Mouse (Mus musculus): Measurements from ENCODE around the gene Nhlrc3. TPM values are rescaled to one million over a fixed set of nuclear protein-coding genes. Genes with fewer than 3 reads are reported as not detected.
A peak's percentile ranks its signal among the peaks of the same experiment; 100 is the strongest.

Nhlrc3 gene
- total RNA-seq (2021) = 1 to 10 TPM; 8.6 to 9.4 TPM
- long read RNA-seq, experiment 1, full-length matches to known transcripts = 10 of 15 reads
- long read RNA-seq, experiment 1, partial matches to known transcripts = 0 of 15 reads
- long read RNA-seq, experiment 1, other reads (novel, unspliced or antisense) = 5 of 15 reads
- long read RNA-seq, experiment 2, full-length matches to known transcripts = 5 of 7 reads
- long read RNA-seq, experiment 2, partial matches to known transcripts = 0 of 7 reads
- long read RNA-seq, experiment 2, other reads (novel, unspliced or antisense) = 2 of 7 reads

DNA sequence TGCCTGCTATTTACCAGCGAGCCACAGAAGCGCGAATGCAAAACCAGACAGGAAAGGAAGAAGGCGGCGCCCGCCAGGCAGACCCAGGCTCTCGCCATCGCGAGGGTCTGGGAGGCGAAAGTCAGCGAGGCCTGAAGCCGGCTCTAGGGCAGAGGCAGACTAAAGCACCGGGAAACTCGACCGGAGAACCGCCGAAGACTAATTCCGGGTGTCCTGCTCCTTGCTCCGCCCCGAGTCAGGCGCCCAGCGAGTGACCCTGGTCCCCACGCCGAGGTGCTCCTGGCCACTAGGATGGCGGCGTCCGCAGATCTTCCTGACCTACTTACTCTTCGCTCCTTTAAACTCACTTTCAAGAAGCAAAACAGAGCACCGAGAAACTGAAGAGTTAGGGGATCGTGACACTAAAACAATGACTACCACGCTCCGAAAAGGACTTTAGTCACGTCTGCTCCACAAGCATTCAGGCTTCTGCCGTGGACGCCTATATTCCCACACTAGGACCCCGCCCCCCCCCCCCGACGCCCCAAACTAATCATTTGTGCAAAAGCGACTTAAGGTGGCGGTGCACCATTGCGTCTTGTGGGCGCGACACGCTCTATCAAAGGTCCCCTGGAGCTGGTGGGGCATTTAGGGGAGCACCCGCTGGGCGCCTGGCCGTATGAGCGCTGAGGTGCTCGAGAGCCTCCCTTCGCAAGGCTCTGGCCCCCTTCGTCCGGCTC is at the start of gene Nhlrc3, which contains the start of gene Proser1:
TSS of gene Nhlrc3 (minus strand) at position 287 of the 719 bp plus-strand sequence.
TSS of gene Proser1 (plus strand) at position 621 of the 719 bp plus-strand sequence.
- peak; percentile 95 to 98 for DNase-seq (ENCODE audit: low spot score in 2 of 2)
- intact Hi-C loops (cut with DNase I) = no loop called here

- intact Hi-C loops (cut with DNase I) = no loop called here
- DNase-seq (ENCODE audit: low spot score in 2 of 2) = peak in 1 of 2 experiments; percentile 20
Measured at GRCm38 (mm10) chr3:53502428-53502827, 39.3 kb upstream of the Nhlrc3 start.

DNA sequence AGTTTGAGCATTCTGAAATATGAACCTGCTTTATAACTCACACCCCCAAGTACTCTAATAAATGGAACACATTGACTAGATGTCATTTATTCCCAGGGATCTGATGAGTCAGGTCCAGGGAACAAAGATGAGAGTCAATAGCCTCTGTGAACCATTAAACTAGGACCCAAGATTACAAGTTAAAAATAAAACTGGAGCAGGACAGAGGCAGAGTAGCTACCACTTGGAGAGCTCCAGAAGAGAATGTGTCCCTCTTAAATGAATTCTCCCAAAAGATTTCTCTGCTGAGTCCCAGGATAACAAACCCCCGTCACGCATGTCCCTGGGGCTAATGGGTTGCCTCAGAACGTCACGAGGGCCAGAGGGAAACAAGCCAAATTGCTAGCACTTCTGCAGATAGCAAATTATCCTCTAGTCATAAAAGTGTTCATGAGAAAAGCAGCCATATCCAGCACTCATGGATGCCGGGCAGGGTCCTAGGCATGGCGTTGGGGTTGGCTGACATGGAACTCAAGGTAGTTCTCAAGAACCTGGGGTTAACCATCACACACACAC is 35.3 kb upstream of the Nhlrc3 start:
- intact Hi-C loops (cut with DNase I) = no loop called here

DNA sequence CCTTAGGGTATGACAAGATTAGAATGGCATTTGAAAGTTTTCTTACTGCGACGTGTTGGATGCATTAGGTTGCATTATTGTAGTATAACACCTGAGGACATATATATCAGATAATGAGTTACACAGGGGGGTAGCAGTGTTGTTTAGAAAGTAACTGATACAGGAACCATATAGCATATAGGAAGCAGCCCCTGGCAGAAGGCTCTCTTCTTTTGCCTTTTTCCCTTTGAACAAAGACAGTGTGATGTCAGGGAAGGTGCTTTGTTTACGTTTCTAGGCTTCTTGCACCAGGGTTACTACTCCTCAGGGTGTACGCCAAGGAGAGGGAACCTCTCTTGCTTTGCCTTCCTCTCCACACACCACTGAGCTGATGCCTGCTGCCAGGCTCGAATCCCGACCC is 25.2 kb upstream of the Nhlrc3 start, which contains the start of gene Stoml3:
TSS of gene Stoml3 (plus strand) at position 301 of the 400 bp plus-strand sequence.
- intact Hi-C loops (cut with DNase I) = no loop called here
- DNase-seq (ENCODE audit: low spot score in 2 of 2) = no peak

More for the DNA sequence above, 35.3 kb upstream of the Nhlrc3 start:
- DNase-seq (ENCODE audit: low spot score in 2 of 2) = no peak

- no peak for DNase-seq (ENCODE audit: low spot score in 2 of 2)
- intact Hi-C loops (cut with DNase I) = no loop called here
Measured at GRCm38 (mm10) chr3:53486996-53487576, 24.0 kb upstream of the Nhlrc3 start.

GRCm38 (mm10) chr3:53486561-53486960 is 23.4 kb upstream of the Nhlrc3 start:
- DNase-seq (ENCODE audit: low spot score in 2 of 2) = no peak
- intact Hi-C loops (cut with DNase I) = no loop called here

DNA sequence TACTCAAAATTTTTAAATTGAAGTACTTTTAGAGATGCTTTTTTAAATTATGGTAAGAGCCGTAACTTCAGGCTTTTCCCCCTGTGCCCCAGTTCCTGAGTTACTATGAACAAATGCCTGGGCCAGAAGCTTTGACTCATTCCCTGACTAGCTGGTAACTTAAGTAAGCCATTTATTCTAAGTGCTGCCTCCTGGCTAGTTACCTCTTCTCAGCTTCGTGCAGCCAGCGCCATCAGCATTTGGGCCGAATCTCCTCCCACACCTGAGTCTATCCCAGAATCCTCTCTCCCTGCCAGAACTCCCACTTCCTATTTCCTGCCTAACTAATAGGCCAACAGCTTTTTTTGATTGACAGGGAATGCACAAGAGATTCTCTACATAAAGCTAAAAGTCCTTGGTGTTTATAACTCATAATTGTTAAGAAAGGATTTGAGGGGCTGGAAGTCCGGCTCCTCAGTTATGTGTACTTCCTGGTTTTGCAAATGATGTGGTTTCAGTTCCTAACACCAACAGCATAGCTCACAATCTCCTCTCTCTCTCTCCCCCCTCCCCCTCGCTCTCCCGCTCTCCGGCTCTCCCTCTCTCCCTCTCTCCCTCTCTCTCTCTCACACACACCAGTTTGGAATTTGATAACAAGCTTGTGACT is 20.4 kb upstream of the Nhlrc3 start:
- intact Hi-C loops (cut with DNase I) = no loop called here
- no peak for DNase-seq (ENCODE audit: low spot score in 2 of 2)

GRCm38 (mm10) chr3:53478419-53479046 is 15.4 kb upstream of the Nhlrc3 start:
- DNase-seq (ENCODE audit: low spot score in 2 of 2) = no peak
- intact Hi-C loops (cut with DNase I) = no loop called here

- intact Hi-C loops (cut with DNase I) = no loop called here
- DNase-seq (ENCODE audit: low spot score in 2 of 2) = no peak
Measured at GRCm38 (mm10) chr3:53477468-53477867, 14.3 kb upstream of the Nhlrc3 start.

GRCm38 (mm10) chr3:53475889-53476288 is 12.8 kb upstream of the Nhlrc3 start:
- DNase-seq (ENCODE audit: low spot score in 2 of 2) = peak; percentile 52 to 61
- intact Hi-C loops (cut with DNase I) = no loop called here

GRCm38 (mm10) chr3:53474179-53474578 is 11.0 kb upstream of the Nhlrc3 start:
- intact Hi-C loops (cut with DNase I) = no loop called here
- no peak for DNase-seq (ENCODE audit: low spot score in 2 of 2)

DNA sequence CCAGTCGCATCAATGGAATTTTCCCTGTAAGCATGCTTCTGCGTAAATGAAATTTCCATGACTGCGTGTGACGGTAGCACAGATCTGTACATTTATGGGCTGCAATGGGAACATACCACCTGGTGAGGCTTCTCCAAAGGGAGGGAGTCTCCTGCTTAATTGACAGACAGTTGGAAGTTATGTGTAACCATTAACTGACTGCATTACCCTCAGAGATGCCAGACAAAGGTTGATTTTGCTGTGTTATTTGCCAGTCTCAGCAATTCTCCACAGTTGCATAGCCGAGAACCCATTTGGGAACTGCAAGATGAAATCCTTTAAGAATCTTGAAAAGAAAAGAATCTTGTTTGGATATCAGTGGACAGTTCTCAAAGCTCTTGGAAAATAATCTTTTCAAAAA is 8.9 kb upstream of the Nhlrc3 start:
- intact Hi-C loops (cut with DNase I) = no loop called here
- DNase-seq (ENCODE audit: low spot score in 2 of 2) = no peak

GRCm38 (mm10) chr3:53469650-53470049 is 6.5 kb upstream of the Nhlrc3 start:
- intact Hi-C loops (cut with DNase I) = no loop called here

GRCm38 (mm10) chr3:53467356-53467755 is 4.2 kb upstream of the Nhlrc3 start:
- no peak for DNase-seq (ENCODE audit: low spot score in 2 of 2)
- intact Hi-C loops (cut with DNase I) = no loop called here

More at GRCm38 (mm10) chr3:53469650-53470049, 6.5 kb upstream of the Nhlrc3 start:
- DNase-seq (ENCODE audit: low spot score in 2 of 2) = no peak

DNA sequence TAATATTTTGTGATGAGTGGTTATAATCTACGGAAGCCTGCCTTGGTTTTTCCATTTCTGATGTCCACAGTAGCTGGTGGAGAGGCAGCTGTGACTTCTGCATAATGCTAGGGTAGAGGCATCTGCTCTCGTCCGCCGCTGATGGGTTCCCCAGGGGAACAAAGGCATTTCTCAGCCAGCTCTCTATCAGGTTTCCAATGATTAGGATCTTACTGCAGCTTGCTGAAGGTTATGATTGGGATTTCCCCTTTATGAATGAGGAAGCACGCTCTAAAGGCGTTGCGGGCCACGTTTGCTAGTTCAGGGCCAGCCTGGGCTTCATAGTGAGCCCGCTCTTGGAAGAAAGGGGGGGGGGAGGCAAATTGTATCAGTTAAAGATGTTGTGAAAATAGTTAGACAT is 3.3 kb upstream of the Nhlrc3 start:
- intact Hi-C loops (cut with DNase I) = no loop called here
- no peak for DNase-seq (ENCODE audit: low spot score in 2 of 2)

- no peak for DNase-seq (ENCODE audit: low spot score in 2 of 2)
- intact Hi-C loops (cut with DNase I) = no loop called here
Measured at GRCm38 (mm10) chr3:53465330-53465729, 2.2 kb upstream of the Nhlrc3 start.

GRCm38 (mm10) chr3:53464146-53464698 is 1.1 kb upstream of the Nhlrc3 start:
- intact Hi-C loops (cut with DNase I) = no loop called here
- no peak for DNase-seq (ENCODE audit: low spot score in 2 of 2)

DNA sequence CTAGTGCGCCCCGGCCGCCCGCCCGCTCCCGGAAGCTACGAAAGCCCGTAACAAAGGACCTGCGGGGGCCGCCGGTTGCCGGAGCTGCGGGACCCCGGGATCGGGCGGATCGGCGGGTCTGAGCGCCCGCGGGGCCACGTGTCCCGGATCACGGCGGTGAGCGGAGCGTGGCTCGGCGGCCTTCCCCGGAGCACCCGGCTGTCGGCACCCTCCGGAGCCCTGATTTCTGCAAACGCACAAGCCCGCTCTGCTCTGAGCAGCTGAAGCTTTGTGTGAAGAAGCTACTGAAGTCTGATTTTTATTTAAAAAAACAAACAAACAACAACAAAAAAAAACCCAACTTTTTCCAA is 608 bp upstream of the Nhlrc3 start:
- intact Hi-C loops (cut with DNase I) = no loop called here
- no peak for DNase-seq (ENCODE audit: low spot score in 2 of 2)

- intact Hi-C loops (cut with DNase I) = no loop called here
- peak in 1 of 2 experiments; percentile 37 for DNase-seq (ENCODE audit: low spot score in 2 of 2)
Measured at GRCm38 (mm10) chr3:53462701-53463045, 459 bp downstream of the Nhlrc3 start.
